Mouse (Mus musculus) spleen, postnatal 36 days (tissue): ENCODE measurements around the gene Ankrd34a.
A peak's percentile ranks its signal among the peaks of the same experiment; 100 is the strongest.
"Not testable (repeated sequence)": the region's sequence is repeated elsewhere in the genome, so short reads cannot be mapped to it uniquely, and the experiment has no call there.

Source experiments
- DNase-seq, 2 experiments: peaks; one replicate each; pipeline ENCODE4 v3.0.0; 2022; ENCODE audit warnings: low spot score in 2 of 2, mixed read lengths in 1 of 2

Ankrd34a gene

DNA sequence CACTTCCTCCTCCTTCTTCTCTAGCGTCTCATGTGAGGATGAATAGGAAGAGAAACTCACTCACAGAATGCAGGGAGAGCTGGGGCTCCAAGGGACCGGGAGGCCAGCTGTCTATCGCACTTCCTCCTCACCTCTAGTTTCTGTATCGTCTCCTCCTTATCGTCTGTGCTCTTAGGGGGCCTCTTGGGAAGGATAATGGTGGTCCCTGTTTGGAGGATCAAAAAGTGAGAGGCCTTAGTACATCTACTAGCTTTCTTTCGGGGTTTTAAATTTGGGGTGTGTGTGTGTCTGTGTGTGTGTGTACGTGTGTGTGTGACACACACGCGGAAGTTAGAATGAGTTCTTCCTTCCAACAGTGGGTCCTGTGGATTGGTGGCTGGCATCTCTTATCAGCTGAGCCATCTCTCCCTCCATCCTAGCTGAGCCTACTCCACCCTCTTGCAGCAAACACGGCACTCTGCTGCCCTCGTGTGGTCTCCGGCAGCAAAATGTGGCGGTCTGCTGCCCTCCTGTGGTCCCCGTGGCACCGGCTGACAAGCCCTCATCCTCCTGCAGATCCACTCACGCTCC lies 16.5 kb upstream of the Ankrd34a start:
- DNase-seq, result peak; percentile 83 to 87

- no peak for DNase-seq
These were observed 15.3 kb upstream of the Ankrd34a start for GRCm38 (mm10) chr3:96581141-96581540.

DNA sequence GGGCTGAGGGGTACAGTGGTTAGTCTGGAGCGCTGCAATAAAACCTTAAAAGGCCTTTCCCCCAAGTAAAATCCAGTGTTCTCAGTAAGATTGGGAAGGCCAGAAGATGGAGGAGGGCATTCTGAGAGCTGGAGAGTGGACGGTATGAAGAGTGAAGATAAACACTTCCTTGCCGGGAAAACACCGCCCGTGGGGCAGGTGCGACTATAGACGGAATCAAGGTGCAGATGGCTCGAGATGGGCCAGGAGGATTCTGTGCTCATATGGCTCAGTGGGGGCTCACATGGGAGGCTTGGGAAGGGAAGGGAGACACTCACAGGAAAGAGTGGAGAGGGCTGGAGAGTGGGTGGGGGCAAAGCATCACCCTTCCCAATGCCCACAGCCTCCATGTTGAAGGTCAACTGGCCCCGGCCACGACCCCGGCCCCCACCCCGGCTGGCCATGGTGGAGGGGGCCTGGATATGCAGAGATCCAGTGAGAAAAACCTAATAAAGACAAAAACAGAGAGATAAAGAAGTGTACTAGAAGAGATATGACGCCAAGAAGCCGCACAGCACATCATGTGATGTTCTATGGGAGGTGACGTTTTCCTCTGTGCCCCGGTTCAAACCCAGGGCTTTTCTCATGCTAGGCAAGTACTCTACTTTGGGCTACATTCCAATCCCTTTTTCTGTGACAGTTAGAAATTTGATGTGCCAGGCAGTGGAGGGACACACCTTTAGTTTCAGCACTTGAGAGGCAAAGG lies 14.5 kb upstream of the Ankrd34a start:
- no peak for DNase-seq

DNA sequence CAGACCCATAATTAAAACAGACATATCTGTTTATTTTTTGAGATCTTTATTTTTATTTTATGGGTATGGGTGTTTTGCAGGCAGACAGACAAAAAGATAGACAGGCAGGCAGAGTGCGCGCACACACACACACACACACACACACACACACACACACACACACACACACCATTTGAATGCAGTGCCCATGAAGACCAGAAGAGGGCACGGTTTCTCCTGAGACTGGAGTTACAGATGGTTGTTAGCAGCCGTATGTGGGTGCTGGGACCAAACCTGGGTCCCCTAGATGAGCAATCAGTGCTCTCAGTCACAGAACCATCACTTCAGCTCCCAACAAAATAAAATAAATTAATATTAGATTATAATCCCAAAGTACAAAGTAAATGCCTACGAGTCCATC lies 13.1 kb upstream of the Ankrd34a start:
- no peak for DNase-seq

- DNase-seq, result no peak
These were observed 5.8 kb upstream of the Ankrd34a start for GRCm38 (mm10) chr3:96590657-96591056.

GRCm38 (mm10) chr3:96593374-96593773 lies 3.1 kb upstream of the Ankrd34a start:
- no peak for DNase-seq

DNA sequence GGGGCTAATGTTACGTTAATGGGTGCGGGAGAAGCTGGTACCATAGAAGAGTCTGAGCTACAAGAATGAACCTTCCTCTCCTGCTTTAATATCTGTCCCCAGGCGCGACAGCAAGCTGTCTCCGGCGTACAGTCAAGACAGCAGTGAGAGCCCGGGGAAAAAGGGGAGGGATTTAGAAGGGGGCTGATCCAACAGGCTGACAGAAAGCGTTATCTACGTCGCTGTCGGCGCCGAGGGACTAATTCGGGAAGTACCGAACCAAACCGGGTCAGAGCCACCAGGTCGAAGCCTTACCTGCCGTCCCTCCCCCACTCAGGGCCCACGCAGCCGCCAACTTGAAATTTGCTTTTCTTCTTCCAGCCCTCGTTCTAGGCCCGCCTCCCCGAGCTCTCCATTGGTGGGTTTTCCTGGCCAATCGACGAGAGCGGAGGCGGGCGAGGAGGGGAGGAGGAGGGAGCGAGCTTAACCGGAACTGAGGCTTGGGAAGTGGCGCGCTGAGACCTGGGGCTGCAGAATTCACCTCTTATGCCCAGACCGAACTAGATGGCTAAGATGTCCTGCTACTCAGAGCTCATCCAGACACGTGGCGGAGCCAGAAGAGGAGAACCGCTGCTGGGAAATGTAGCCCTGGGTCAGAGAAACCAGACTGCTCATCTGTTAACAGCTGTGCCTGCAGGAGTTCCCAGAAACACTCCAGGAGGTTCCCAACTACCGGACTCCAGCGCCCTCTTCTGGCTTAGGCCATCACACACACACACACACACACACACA lies 2.5 kb upstream of the Ankrd34a start, which contains the start of gene Polr3gl:
Gene Polr3gl (minus strand): TSS at position 392 of the 771 bp plus-strand sequence.
- DNase-seq, result peak; percentile 93 to 95

GRCm38 (mm10) chr3:96594851-96595250 lies 1.6 kb upstream of the Ankrd34a start:
- no peak for DNase-seq

- no peak for DNase-seq
These were observed 775 bp upstream of the Ankrd34a start for GRCm38 (mm10) chr3:96595661-96596060.

GRCm38 (mm10) chr3:96596855-96597254 lies 419 bp downstream of the Ankrd34a start:
- no peak for DNase-seq

DNA sequence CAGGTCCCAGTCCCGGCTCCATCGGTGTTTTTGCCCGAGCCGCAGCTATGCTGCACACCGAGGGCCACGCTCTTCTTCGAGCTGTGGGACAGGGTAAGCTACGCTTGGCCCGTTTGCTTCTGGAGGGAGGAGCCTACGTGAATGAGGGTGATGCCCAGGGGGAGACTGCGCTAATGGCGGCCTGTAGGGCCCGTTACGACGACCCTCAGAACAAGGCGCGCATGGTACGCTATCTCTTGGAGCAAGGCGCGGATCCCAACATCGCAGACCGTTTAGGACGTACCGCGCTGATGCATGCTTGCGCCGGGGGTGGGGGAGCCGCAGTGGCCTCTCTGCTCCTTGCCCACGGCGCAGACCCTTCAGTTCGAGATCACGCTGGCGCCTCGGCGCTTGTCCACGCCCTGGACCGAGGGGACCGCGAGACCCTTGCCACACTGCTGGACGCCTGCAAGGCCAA lies 1.0 kb downstream of the Ankrd34a start:
- DNase-seq, result no peak

DNA sequence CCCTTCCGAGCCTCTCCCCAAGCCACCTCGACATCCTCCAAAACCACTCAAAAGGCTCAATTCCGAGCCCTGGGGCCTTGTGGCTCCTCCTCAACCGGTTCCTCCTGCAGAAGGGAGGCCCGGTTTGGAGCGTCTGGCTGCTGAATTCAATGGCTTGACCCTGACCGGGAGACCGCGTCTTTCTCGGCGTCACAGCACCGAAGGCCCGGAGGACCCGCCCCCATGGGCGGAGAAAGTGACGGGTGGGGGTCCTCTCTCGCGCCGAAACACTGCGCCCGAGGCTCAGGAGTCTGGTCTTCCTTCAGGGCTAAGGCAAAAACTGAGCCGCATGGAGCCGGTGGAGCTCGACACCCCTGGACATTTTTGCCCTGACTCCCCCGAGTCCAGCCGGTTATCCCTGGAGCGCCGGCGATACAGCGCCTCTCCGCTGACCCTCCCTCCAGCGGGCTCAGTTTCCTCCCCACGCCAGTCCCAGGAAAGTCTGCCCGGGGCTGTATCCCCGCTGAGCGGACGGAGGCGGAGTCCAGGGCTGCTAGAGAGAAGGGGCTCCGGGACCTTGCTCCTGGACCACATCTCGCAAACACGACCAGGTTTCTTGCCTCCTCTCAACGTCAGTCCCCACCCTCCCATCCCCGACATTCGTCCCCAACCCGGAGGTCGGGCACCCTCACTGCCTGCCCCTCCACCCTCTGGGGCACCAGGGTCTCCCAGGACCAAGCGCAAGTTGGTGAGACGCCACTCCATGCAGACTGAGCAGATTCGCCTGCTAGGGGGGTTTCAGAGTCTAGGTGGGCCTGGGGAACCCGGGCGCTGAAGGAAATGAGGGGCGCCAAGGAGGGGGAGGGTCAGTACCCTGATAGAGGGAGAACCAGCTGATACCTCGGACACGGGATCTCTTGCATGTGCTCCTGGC lies 2.0 kb downstream of the Ankrd34a start:
- DNase-seq, result no peak

- no peak for DNase-seq
These were observed 2.6 kb downstream of the Ankrd34a start for GRCm38 (mm10) chr3:96599069-96599393.

DNA sequence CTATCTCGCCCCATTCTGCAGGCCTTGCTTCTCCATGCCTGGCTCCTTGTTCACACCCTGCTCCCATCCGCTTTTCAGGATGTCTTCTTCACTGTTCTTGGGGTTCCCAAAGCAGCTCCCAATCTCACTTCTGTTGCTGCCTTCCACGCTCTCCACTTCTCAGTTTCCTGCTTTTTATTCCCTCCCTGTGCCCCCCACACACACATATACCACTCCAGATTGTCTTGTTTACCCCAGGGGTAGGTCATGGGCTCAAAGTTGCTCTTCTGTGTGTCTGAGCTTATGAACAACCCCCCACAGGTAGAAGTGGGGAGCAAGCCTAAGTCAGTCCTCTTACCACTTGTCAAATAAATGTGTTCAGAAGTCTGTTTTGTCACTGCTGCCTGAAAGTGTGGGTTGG lies 3.0 kb downstream of the Ankrd34a start:
- no peak for DNase-seq

GRCm38 (mm10) chr3:96600639-96601250 lies 4.3 kb downstream of the Ankrd34a start, which contains the start of gene Lix1l:
Gene Lix1l (plus strand): TSS chr3:96601149.
- DNase-seq, result peak; percentile 85 to 87

DNA sequence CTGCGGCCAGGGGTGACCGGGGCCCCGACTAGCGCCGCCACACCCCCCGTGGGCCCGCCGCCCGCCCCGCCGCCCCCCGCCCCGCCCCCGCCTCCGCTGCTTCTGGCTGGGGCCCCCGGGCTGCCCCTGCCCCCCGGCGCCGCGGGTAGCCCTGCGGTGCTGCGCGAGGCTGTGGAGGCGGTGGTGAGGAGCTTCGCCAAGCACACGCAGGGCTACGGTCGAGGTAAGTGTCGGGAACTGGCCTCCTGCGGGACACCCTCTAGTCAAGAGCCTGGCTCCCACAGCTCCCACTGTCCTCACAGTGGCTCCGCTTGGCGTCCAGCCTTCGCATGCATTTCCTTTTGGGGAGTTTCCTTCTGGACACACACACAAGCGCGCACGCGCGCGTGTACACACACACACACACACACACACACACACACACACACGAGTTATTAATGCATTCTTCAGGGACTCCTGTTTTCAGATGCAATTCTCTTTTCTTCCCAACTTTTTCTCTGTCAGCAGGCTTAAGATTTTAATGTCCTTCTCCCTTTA lies 4.9 kb downstream of the Ankrd34a start:
- no peak for DNase-seq

GRCm38 (mm10) chr3:96601941-96602703 lies 5.7 kb downstream of the Ankrd34a start:
- DNase-seq, result no peak

GRCm38 (mm10) chr3:96602704-96603084 lies 6.3 kb downstream of the Ankrd34a start:
- no peak for DNase-seq

DNA sequence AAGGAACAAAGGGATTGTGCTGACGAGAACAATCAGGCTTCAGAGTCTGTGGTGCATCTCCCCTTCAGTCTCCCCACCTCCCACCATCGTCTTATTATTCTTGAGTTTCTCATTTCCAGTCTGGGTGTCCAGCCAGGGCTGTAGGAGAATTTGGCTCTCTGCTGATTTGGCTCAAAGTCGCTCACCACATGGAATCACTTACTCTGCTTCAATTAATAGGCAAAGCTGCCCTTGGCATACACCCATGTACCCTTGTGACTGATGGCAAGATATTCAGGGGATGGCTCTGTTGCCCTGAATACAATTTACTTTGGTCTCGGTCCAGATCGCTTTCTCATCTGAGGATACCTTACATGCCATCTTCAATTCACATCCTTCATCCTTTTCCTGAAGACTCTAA lies 6.9 kb downstream of the Ankrd34a start:
- no peak for DNase-seq

- DNase-seq, result not testable (repeated sequence)
These were observed 9.6 kb downstream of the Ankrd34a start for GRCm38 (mm10) chr3:96606007-96606406.
